Mouse (Mus musculus) CD4-positive, CD25-positive, alpha-beta regulatory T cell, adult 4 months (primary cell): ENCODE data around the gene Tmpo. TPM values are rescaled to one million over a fixed set of nuclear protein-coding genes. Genes with fewer than 3 reads are reported as not detected.

ENCODE experiments used
- ATAC-seq: one replicate; pipeline ENCODE4 v1.8.0; 2017
- polyA plus RNA-seq, 2 experiments: library from polyadenylated mRNA; unstranded; fragments of 100-300 nt; shearing (Covaris generic); gene quantifications; one replicate each; pipeline ENCODE4 v1.2.1; 2017

The Tmpo gene
- 10 to 100 TPM; 35.8 to 68.9 TPM for polyA plus RNA-seq

DNA sequence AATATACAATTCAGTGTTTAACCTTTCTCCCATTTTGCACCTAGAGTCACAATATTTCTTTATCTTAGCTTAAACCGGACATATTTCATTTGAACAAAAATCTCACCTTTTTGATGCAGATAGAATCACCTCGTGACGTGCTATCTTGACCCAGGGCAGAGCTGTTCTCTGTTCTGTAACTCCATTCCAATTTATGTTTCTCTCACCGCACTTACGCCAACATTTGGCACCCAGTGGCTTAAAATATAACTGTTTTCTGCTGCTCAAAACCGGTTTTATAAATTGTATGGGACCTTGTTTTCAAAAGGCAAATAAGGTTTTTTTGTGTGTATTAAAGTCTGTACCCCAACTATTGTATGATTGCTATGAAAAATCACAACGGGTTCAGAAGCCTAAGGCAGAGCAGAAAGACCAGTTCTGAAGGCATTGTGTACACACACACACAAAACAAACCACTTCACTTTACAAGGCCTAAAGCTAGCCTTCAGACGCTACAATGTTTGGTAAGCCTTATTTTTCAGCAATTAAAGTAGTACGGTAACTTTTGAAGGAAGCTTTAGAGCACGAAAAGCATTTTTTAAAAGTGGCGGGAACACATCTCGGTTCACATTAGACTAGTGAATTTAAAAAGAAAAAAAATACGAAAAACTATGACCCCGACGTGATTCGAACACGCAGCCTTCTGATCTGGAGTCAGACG is at the start of gene Tmpo:
Gene Tmpo (minus strand): TSS at position 555 of the 700 bp plus-strand sequence.
- no peak for ATAC-seq

DNA sequence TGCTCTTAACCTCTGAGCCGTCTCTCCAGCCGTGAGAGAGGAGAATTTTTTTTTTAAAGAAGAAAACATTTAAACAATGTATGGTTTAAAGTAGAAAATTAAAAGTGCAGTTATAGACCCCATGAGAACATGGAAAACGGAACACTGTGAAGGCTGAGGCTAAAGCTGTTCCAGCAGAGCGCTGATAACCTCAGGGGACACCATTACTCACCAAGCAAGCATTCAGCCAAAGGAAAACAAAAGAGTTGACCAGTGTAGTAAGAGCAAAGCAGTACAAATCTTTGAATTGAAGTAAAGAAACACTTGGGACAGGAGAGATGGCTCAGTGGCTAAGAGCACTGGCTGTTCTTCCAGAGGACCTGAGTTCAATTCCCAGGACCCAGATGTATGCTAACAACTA is 49.3 kb upstream of the Tmpo start:
- ATAC-seq: no peak

DNA sequence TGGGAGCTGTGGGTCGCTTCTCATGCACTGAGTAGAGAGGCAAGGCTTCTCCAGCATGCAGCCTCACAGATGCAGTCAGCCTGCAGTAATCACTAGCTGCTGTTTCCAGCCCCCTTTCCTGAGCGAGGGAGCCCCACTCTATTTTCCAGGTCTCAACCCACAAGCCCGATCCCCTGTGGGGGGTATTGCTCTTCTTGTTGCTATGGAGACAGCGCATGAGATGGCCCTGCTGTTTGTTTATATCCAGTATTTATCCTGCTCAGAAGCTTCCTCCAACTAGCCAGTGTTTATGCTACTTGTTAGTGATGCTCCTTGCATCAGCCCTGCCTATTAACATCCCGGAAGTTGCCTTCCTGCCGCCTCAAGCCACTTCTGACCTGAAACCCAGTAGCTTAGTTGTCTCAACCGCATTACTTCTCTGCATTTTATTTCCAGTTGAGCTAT is 48.4 kb upstream of the Tmpo start:
- no peak for ATAC-seq

DNA sequence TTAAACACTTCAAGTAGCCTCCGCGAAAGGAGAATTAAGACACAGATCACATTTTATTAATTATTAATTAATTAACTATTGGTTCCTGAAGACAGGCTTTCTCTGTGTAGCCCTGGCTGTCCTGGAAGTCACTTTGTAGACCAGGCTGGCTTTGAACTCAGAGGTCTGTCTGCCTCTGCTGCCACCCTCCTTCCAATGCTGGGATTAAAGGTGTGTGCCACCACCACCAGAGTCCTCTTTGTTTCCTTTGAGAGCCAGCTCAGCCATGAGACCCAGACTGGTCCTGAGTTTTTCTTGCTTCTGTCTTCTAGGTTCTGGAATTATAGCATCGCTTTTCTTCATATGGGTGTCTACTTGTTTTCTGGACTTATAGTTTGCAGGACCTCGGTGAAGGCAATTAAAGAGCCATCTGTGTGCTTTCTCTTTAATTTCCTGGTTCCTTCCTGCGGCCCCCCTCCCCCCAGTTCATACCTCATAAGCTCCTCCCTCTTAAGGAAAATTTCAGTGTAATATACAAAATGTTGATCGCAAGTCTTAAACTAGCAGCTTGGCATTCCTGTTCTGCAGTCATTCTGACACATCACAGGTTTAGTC is 47.9 kb upstream of the Tmpo start:
- ATAC-seq: no peak

DNA sequence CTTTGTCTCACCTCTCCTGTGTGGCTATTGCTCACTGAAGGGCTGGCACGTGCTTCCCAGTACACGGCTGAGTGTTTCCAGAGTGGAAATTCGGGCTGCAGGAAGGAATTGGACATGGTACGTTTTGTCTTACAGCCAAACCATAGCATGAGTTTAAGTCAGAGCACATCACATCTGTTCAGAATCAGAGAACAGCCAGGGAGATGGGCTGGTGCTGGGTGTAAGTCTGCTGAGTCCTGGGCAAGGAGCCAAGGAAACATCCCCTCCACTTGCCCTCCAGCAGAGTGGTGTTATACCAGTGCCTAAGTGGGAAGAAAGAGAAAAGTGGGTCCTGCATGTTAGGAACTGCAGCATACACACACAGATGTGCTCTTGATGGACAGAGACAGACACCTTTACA is 45.9 kb upstream of the Tmpo start:
- no peak for ATAC-seq

DNA sequence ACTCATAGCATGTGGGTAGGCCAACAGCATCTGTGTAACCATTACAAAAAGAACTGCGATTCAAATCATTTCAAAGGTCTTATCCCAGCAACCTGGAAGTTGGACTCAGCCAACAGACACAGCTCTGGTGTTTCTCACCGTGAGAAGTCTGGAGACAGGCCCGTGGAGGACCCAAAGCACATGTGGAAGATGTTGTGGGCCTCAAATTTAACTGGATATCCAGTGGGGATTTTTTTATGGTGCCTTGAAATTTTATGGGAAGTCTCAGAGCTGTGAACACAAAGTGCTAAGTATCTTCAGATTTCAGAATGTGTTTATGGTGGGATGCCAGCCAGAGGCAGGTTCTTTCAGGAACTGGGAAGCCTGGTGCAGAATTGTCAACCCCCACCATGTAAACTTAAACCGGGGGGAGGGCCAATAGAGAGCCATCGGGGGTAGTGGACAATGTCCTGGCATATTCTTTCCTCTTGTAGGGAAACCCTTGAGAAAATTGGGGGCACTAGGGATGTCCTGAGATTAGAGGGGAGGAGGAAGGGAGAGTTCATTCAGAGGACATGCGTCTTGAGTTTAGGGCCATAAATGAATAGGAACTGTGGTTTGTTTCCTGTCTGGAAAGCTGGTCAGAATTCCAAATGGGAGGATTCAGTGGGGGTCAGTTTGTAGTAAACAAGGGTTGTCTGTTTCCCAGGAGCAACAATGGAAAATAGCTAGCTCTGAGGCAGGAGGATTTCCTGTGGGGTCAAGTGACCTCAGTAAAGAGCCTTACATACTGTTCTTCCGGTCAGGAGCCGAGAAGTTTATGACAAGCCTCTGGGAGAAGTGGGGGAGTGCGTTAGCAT is 41.5 kb upstream of the Tmpo start:
- no peak for ATAC-seq

DNA sequence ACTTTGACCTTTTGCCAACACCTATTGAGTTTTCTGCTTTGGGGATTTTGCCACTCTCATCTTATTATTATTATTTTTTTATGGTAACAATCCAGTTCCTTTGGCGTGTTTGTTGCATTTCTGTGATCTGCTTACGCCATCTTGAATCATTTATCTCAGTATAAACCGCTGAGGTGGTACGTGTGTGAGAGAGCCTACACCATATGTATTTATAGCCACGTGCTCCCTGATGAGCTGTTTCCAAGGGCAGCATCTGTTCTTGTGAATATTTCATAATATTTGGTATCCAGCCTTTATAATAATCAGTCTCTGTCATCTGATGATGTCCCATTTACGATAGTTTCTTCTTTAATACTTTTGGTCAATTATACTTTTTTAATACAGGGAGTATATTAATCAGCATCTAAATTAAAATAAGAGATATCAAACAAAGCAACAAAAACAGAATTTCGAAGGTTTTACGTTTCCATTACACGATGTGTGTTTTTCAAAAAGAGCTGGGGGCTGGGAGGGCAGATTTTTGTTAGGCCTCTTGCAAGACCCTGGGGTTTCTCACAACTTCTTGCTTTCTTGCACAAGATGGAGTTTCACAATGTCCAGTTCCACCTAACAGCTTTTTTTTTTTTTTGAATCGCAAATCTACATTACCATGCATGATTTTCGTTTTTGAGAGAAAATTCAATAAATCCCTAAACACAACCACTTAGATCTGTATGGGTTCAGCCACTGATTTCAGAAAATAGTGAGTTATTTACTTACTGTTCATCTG is 28.0 kb upstream of the Tmpo start:
- no peak for ATAC-seq

DNA sequence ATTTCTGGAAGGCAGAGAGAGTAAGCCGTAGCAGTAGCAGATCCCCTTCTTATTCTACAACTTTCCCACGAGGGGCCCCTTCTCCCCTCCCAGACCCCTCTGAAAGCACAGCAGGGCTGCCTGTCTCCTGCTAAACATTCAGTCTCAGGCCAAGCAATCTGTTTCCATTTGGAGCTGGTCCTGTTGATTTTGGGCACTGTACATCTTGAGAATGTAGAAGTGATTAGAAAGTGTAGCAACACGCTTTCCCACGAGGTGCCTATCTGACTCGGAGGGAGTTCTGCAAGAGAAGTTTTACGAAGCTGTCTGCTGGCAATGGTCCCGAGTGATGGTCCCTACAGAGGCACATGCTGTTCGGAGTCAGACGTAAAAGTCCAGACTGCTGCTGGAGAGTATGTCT is 27.3 kb upstream of the Tmpo start:
- no peak for ATAC-seq

DNA sequence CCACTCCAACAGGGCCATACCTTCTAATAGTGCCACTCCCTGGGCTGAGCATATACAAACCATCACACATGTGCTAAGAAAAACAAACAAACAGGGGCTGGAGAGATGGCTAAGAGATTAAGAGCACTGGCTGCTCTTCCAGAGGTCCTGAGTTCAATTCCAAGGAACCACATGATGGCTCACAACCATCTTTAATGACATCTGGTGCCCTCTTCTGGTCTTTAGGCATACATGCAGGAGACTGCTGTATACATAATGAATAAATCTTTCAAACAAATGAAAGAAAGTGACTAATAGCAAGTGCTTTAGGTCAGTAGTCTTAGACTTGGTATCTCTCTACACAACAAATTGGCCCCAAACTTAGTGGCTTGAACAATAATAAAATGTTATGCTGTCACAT is 26.2 kb upstream of the Tmpo start:
- peak; percentile 53 for ATAC-seq

DNA sequence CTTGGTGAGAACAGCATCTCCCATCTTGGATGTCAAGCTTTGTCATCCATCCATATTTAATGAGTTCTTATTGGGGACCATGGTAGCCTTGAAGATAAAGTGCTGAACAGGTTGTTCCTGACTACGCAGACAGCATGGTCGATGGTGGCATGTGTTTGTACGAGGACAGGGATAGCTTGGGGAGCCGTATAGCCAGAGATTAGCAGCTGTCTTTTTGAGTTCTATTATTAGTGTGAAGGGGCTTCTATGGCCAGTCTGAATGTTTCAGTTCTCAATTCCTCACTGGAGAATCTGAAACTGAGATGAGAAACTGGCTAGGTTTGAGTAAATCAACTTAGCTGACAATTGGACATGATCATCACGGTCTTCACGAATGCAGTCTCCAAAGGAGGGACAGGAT is 24.5 kb upstream of the Tmpo start:
- no peak for ATAC-seq

DNA sequence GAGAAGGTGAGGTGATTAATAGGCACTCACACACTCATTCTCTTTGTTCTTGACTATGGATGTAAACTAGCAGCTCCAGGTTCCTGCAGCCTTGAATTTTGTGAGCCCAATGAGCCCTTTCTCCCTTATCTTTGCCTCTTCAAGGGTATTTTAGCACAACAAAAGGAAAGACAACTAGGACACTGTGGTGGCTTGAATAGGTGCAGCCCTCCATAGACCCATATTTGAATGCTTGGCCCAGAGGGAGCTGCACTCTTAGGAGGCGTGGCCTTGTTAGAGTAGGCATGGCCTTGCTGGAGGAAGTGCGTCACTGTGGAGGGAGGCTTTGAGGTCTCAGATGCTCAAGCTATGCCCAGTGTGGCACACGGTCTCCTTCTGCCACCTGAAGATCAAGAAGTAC is 19.5 kb upstream of the Tmpo start:
- ATAC-seq: no peak

DNA sequence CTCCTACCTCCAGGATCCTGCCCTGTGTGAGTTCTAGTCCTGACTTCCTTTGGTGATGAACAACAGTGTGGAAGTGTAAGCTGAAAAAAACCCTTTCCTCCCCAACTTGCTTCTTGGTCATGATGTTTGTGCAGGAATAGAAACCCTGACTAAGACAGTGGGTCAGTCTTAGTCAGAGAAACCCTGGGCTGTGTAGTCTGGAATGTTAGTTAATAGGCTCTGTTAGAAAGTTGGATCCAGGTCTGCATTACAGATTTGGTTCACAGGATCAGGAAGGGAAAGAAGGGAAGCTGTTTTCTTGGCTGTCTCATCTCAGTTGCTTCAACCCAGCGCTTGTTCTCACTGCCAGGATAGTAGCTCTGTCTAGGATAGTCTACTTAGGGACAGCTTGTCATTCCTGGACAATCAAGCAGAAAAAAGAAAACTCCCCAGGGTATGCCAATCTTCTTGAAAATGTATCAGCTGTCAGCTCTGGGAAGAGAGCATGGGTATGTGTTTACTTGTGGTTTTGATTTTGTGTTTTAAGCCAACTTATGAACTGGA is 18.2 kb upstream of the Tmpo start:
- no peak for ATAC-seq

DNA sequence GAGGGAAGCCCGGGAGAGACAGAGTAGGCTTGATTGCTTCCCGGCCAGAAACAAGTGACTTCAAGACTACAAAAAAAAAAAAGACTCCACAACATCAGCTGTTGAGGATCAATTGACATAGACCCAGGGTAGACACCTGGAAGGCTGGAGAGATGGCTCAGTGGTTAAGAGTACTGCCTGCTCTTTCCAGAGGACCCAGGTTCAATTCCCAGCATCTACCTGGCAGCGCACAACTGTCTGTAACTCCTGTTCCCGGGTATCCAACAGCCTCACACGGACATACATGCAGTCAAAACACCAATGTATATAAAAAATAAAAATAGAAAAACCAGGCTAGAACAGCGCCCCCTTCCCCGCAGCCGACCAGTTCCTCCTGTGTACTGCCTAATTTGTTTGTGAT is 16.6 kb upstream of the Tmpo start:
- ATAC-seq: no peak

DNA sequence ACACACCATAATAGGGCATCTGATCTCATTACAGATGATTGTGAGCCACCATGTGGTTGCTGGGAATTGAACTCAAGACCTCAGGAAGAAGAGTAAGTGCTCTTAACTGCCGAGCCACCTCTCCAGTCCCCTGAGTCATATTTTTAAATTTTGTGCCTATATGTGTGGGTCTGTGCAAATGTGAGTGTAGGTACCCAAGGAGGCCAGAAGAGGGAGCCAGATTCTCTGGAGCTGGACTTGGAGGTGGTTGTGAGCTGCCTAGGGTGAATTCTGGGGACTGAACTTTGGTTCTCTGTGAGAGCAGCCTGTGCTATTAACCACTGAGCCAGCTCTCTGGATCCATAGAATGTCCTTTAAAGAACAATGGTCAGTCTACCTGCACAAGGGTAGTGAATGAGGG is 15.7 kb upstream of the Tmpo start:
- no peak for ATAC-seq

DNA sequence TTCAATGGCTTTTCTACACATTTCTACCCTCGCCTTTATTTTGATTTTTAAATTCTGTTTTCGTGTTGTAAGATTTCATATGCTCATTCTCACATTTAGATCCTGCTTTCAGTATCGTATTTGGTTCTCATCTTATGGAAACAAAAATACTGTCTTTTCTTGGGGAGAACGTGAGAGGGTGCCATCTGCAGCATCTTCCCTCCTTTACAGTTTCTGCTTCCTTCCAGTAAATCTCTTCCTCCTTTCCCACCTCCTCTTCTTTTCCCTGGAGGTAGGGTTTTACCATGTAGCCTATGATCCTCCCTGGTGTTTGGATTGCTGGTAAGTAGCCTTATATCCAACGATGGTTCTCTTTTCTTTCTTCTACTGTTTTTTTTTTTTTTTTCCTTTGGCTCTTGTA is 14.6 kb upstream of the Tmpo start:
- no peak for ATAC-seq

DNA sequence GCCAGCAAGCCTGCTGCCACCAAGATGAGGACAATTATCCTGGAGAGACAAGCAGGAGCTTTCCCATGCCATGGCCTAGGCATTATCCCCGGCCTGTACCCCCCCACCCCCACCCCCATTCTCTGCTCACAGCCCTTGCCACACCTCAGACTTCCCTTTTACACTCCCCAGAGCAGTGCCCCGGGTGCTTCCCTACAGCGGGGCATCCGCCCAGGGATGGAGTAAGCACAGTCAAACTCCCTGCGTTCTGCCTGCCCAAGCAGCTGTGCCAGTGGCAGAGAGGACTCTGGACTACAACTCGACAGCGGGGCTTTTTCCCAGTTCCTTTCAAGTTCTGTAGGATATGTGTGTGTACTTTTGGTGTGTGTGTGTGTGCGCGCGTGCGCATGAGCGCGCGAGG is 14.0 kb upstream of the Tmpo start:
- ATAC-seq: no peak

DNA sequence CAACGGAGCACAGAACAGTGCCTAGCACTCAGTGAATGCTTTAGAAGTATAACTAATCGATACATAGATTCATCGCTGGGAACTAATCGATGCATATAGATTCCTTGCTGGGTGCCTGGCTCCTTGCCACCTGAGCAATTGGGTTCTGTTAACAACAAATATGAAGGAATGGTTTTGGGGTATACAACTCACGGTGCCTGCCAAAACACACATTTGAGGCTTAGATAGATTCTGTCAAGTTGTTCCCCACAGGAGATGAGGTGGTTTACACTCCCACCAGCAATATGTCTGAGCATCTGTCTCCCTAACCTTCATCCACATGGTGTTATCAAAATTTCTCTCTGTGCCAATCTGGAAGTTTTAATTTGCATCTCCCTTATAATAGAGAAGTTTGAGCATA is 10.7 kb upstream of the Tmpo start:
- no peak for ATAC-seq

DNA sequence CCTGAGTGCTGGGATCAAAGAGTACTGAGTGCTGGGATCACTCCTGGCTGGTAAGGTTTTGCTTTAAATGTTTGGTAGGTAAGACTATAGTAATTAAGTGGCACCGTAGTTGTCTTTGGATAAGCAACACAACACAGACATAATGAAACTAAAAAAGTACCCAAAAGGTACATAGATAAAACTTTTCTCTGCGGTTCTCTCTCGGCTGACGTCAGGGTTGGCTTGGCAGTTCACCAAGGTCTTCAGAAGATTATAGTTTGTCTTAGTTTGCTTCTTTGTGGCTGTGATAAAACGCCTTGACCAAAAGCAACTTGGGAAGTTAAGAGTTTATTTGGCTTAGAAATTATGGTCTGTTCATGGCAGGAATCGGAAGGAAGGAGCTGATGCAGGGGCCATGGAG is 8.4 kb upstream of the Tmpo start:
- peak; percentile 60 for ATAC-seq

DNA sequence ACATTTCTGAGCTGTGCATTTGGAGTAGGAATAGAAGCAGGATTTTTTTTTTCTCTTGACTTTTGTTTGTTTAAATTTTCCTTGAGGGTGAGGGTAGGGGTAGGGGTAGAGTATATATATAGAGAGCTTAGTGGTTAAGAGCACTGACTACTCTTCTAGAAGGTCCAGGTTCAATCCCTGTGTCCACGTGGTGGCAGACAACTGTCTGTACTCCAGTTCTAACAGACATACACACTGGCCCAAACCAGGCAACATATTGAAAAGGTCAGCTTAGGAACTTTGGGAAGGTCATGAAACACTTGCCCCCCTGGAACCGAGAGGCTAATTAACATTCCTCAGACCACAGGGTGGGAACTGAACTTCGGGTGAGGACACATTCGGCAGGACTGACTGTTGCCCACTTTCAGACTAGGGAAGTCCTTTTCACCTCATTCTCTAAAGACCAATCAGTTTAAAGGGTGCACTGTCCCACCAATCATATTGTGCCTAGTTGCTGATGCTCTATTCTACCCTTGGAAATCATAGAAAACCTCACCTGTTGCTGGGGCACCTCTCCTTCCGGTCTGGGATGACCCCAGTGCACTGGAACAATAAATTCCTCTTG is 7.7 kb upstream of the Tmpo start:
- ATAC-seq: peak; percentile 33

DNA sequence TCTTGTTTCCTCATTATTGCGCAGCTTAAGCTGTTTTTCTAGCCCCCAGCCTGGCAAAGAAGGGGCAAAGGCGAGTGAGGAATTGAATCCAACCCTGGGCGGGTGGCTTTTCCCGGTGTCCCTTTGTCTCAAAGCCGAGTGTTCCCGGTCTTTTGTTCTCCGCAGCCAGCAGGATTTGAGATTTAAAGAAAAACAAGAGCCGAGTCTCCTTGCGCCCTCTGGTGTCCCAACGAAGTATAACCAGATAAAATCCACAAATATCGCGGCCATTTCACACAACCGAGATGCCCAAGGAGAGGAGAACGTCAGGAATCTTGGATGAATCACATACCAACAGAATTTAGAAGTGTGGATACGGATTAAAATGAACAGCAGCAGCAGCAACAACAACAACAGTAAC is 6.8 kb upstream of the Tmpo start:
- ATAC-seq: peak; percentile 74

DNA sequence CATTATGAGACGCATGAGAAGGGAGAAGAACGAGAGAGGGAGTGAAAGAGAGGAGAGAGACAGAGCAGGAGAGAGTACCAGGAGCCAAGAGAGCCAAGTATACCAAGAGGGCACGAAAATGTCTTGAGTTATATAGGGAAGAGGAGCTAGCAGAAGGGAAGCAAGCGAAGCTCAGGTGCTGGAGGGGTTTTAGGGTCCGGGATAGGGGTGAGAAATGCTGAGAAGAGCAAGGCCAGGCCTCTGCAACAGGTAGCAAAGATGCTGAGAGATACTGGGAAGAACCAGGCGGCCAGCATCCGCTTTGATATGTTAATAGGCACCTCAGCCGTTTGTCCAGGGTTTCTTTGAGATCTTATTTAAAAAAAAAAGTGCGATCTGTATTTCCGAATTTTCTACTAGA is 6.2 kb upstream of the Tmpo start:
- peak; percentile 7 for ATAC-seq

DNA sequence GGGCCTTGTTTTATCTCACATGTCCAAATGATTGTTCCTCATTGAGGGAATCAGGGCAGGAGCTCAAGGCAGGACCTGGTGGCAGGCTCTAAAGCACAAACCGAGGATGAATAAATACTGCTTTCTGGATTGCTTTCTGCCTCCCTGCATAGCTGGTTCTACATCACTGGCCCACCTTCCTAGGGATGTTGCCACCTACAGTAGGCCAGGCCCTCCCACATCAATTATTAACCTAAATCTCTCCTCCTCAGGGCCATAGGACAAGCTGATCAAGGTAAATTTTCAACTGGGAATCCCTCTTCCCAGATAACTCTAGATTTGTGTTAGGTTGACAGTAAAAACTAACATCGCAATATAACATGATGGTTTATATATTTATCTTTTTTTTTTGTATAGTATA is 4.6 kb upstream of the Tmpo start:
- no peak for ATAC-seq
